Mouse (Mus musculus): ENCODE measurements at regions not wholly inside any gene's neighbourhood (a gene's known extent, or its start where the extent isn't known, plus 50 kb on each side); places are given as distances from the start of the nearest gene placed in this dataset.

DNA sequence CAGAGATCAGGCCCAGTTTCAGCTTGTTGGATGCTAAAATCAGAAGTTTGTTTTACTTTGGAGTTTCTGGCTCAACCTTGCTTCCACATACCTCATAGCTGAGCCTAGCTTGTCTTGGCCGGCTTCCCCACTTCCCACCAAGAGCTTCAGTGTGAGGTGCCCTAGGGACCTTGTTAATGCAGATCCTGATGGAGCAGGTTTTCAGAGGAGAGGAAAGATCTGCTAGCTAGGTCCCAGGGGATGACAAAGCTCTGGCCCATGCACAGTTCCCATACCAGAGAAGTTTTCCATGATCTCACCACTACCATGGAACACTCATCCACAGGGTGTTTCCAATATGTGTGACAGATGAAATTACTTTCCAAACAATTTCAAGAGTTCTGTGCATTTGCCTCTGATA lies 131.9 kb upstream of the Stac start:
- Histone ChIP-seq H3K4me3 (replicated peaks; ENCODE audit: low read length) (no peak overlapping the region), H3K4me2 (replicated peaks; ENCODE audit: low read depth, low read length, severe bottlenecking) (no peak overlapping the region), H3K9me3 (ENCODE audit: control insufficient read depth, low read length) (no peaks in the 10 kb centered on the region), H3K27ac (replicated peaks; ENCODE audit: low read depth, low read length) (no peak overlapping the region), H3K4me1 (ENCODE audit: control insufficient read depth, insufficient read depth, low read length) (no peaks in the 10 kb centered on the region), H3K27me3 (ENCODE audit: control insufficient read depth, insufficient read depth, low read length) (no peaks in the 10 kb centered on the region), H3K9ac (ENCODE audit: low read depth, low read length, severe bottlenecking) (no peak overlapping the region), H3K36me3 (ENCODE audit: control insufficient read depth, insufficient read depth, low read length) (no peaks in the 10 kb centered on the region)
- no peak for TF ChIP-seq POLR2A (IDR thresholded peaks at IDR 0.05; ENCODE audit: borderline replicate concordance, extremely low read depth, insufficient read depth, insufficient read length)
- DNase-seq (ENCODE audit: low spot score), result peak; percentile 55
- ATAC-seq (ENCODE audit: low FRiP score, low read depth), result peak; percentile 77
- 75% methylated on average over 1 of the region's 1 CpGs for WGBS

GRCm38 (mm10) chr9:111817461-111817860 lies 127.3 kb upstream of the Stac start:
- Histone ChIP-seq H3K9me3 (ENCODE audit: control insufficient read depth, low read length) (no peaks in the 10 kb centered on the region), H3K27me3 (ENCODE audit: control insufficient read depth, insufficient read depth, low read length) (no peaks in the 10 kb centered on the region), H3K36me3 (ENCODE audit: control insufficient read depth, insufficient read depth, low read length) (no peaks in the 10 kb centered on the region), H3K27ac (replicated peaks; ENCODE audit: low read depth, low read length) (no peak overlapping the region), H3K4me2 (replicated peaks; ENCODE audit: low read depth, low read length, severe bottlenecking) (no peak overlapping the region), H3K4me1 (ENCODE audit: control insufficient read depth, insufficient read depth, low read length) (no peaks in the 10 kb centered on the region), H3K4me3 (replicated peaks; ENCODE audit: low read length) (no peak overlapping the region), H3K9ac (ENCODE audit: low read depth, low read length, severe bottlenecking) (no peak overlapping the region)
- no peak for DNase-seq (ENCODE audit: low spot score)
- TF ChIP-seq POLR2A (IDR thresholded peaks at IDR 0.05; ENCODE audit: borderline replicate concordance, extremely low read depth, insufficient read depth, insufficient read length), result no peak
- no peak for ATAC-seq (ENCODE audit: low FRiP score, low read depth)
- 78% methylated on average over 4 of the region's 4 CpGs for WGBS

- DNase-seq (ENCODE audit: low spot score) (no peak), ATAC-seq (ENCODE audit: low FRiP score, low read depth) (no peak)
- TF ChIP-seq POLR2A (IDR thresholded peaks at IDR 0.05; ENCODE audit: borderline replicate concordance, extremely low read depth, insufficient read depth, insufficient read length), result no peak
- H3K36me3 ChIP-seq (ENCODE audit: control insufficient read depth, insufficient read depth, low read length), result no peaks in the 10 kb centered on the region
- H3K4me2 ChIP-seq (replicated peaks; ENCODE audit: low read depth, low read length, severe bottlenecking), result no peak overlapping the region
- no peak overlapping the region for H3K27ac ChIP-seq (replicated peaks; ENCODE audit: low read depth, low read length)
- no peaks in the 10 kb centered on the region for H3K27me3 ChIP-seq (ENCODE audit: control insufficient read depth, insufficient read depth, low read length)
- no peaks in the 10 kb centered on the region for H3K4me1 ChIP-seq (ENCODE audit: control insufficient read depth, insufficient read depth, low read length)
- WGBS, result 83% methylated on average over 6 of the region's 6 CpGs
- no peak overlapping the region for H3K4me3 ChIP-seq (replicated peaks; ENCODE audit: low read length)
- H3K9me3 ChIP-seq (ENCODE audit: control insufficient read depth, low read length), result no peaks in the 10 kb centered on the region
- no peak overlapping the region for H3K9ac ChIP-seq (ENCODE audit: low read depth, low read length, severe bottlenecking)
Observed at GRCm38 (mm10) chr9:111804931-111805330, 114.8 kb upstream of the Stac start.

- Histone ChIP-seq H3K4me1 (ENCODE audit: control insufficient read depth, insufficient read depth, low read length) (no peaks in the 10 kb centered on the region), H3K27ac (replicated peaks; ENCODE audit: low read depth, low read length) (no peak overlapping the region), H3K27me3 (ENCODE audit: control insufficient read depth, insufficient read depth, low read length) (no peaks in the 10 kb centered on the region), H3K36me3 (ENCODE audit: control insufficient read depth, insufficient read depth, low read length) (no peaks in the 10 kb centered on the region), H3K9ac (ENCODE audit: low read depth, low read length, severe bottlenecking) (no peak overlapping the region), H3K4me3 (replicated peaks; ENCODE audit: low read length) (no peak overlapping the region), H3K9me3 (ENCODE audit: control insufficient read depth, low read length) (no peaks in the 10 kb centered on the region), H3K4me2 (replicated peaks; ENCODE audit: low read depth, low read length, severe bottlenecking) (no peak overlapping the region)
- DNase-seq (ENCODE audit: low spot score), result no peak
- 81% methylated on average over 5 of the region's 5 CpGs for WGBS
- TF ChIP-seq POLR2A (IDR thresholded peaks at IDR 0.05; ENCODE audit: borderline replicate concordance, extremely low read depth, insufficient read depth, insufficient read length), result no peak
- no peak for ATAC-seq (ENCODE audit: low FRiP score, low read depth)
Observed at GRCm38 (mm10) chr9:111801381-111801780, 111.2 kb upstream of the Stac start.

- H3K4me2 ChIP-seq (replicated peaks; ENCODE audit: low read depth, low read length, severe bottlenecking), result no peak overlapping the region
- no peaks in the 10 kb centered on the region for H3K4me1 ChIP-seq (ENCODE audit: control insufficient read depth, insufficient read depth, low read length)
- TF ChIP-seq POLR2A (IDR thresholded peaks at IDR 0.05; ENCODE audit: borderline replicate concordance, extremely low read depth, insufficient read depth, insufficient read length), result no peak
- H3K4me3 ChIP-seq (replicated peaks; ENCODE audit: low read length), result no peak overlapping the region
- no peak overlapping the region for H3K27ac ChIP-seq (replicated peaks; ENCODE audit: low read depth, low read length)
- WGBS, result 85% methylated on average over 5 of the region's 5 CpGs
- no peak overlapping the region for H3K9ac ChIP-seq (ENCODE audit: low read depth, low read length, severe bottlenecking)
- no peaks in the 10 kb centered on the region for H3K27me3 ChIP-seq (ENCODE audit: control insufficient read depth, insufficient read depth, low read length)
- no peaks in the 10 kb centered on the region for H3K36me3 ChIP-seq (ENCODE audit: control insufficient read depth, insufficient read depth, low read length)
- H3K9me3 ChIP-seq (ENCODE audit: control insufficient read depth, low read length), result no peaks in the 10 kb centered on the region
- ATAC-seq (ENCODE audit: low FRiP score, low read depth) (no peak), DNase-seq (ENCODE audit: low spot score) (no peak)
Observed at GRCm38 (mm10) chr9:111800869-111801268, 110.7 kb upstream of the Stac start.

GRCm38 (mm10) chr9:111778981-111779380 lies 88.8 kb upstream of the Stac start:
- Histone ChIP-seq H3K4me1 (ENCODE audit: control insufficient read depth, insufficient read depth, low read length) (no peaks in the 10 kb centered on the region), H3K9me3 (ENCODE audit: control insufficient read depth, low read length) (no peaks in the 10 kb centered on the region), H3K36me3 (ENCODE audit: control insufficient read depth, insufficient read depth, low read length) (no peaks in the 10 kb centered on the region), H3K27me3 (ENCODE audit: control insufficient read depth, insufficient read depth, low read length) (no peaks in the 10 kb centered on the region), H3K9ac (ENCODE audit: low read depth, low read length, severe bottlenecking) (no peak overlapping the region), H3K4me2 (replicated peaks; ENCODE audit: low read depth, low read length, severe bottlenecking) (no peak overlapping the region), H3K27ac (replicated peaks; ENCODE audit: low read depth, low read length) (no peak overlapping the region), H3K4me3 (replicated peaks; ENCODE audit: low read length) (no peak overlapping the region)
- TF ChIP-seq POLR2A (IDR thresholded peaks at IDR 0.05; ENCODE audit: borderline replicate concordance, extremely low read depth, insufficient read depth, insufficient read length), result no peak
- ATAC-seq (ENCODE audit: low FRiP score, low read depth) (no peak), DNase-seq (ENCODE audit: low spot score) (no peak)
- 80% methylated on average over 3 of the region's 3 CpGs for WGBS

Measured in limb, embryonic 14.5 days (tissue).